Mouse (Mus musculus) liver, adult 2 months (tissue): ENCODE results near the gene Rho. TPM values are rescaled to one million over a fixed set of nuclear protein-coding genes. Genes with fewer than 3 reads are reported as not detected.

Experiments
- DNase-seq: peaks from one replicate; pipeline ENCODE4 v3.0.0-alpha.2; 2011; ENCODE audit warnings: low read depth, low spot score; ENCODE audit errors: extremely low read depth
- H3K27ac ChIP-seq: fragments of 200-500 bp; replicated peaks from 2 replicates; pipeline ENCODE4 v1.5.1; 2012; ENCODE audit warnings: low read depth, mild to moderate bottlenecking, control low read depth, inconsistent platforms, low read length; ENCODE audit not compliant: insufficient read depth
- H3K27me3 ChIP-seq: fragments of 200-500 bp; 2 replicates; pipeline ENCODE4 v1.6.1; 2012; ENCODE audit warnings: mild to moderate bottlenecking, moderate library complexity, low read length, inconsistent platforms; ENCODE audit not compliant: control insufficient read depth, insufficient read depth
- H3K36me3 ChIP-seq: fragments of 200-500 bp; 2 replicates; pipeline ENCODE4 v1.6.1; 2012; ENCODE audit warnings: low read length, inconsistent platforms; ENCODE audit not compliant: control insufficient read depth, insufficient read depth
- H3K4me1 ChIP-seq: fragments of 200-500 bp; 2 replicates; pipeline ENCODE4 v1.6.1; 2011; ENCODE audit warnings: low read length; ENCODE audit not compliant: control insufficient read depth, insufficient read depth
- H3K4me3 ChIP-seq: fragments of 200-500 bp; 2 replicates; pipeline ENCODE4 v1.5.1; 2011; ENCODE audit warnings: low read depth, mild to moderate bottlenecking, control low read depth, low read length, moderate library complexity; ENCODE audit not compliant: insufficient read depth
- H3K79me2 ChIP-seq: fragments of 200-500 bp; 2 replicates; pipeline ENCODE4 v1.6.1; 2012; ENCODE audit warnings: inconsistent platforms, mild to moderate bottlenecking, low read length, moderate library complexity; ENCODE audit not compliant: control insufficient read depth, insufficient read depth
- H3K9ac ChIP-seq: fragments of 200-500 bp; 2 replicates; pipeline ENCODE4 v1.6.1; 2012; ENCODE audit warnings: low read depth, mild to moderate bottlenecking, control low read depth, inconsistent platforms, low read length
- CTCF ChIP-seq: fragments of 200-500 bp; IDR thresholded peaks from 2 replicates; pipeline ENCODE4 v1.5.1; 2011; ENCODE audit warnings: low read depth, low read length, control low read depth
- POLR2A ChIP-seq: fragments of 200-500 bp; IDR thresholded peaks from 2 replicates; pipeline ENCODE4 v1.6.1; 2011; ENCODE audit warnings: low read length, control low read depth; ENCODE audit not compliant: insufficient read depth; ENCODE audit errors: extremely low read depth
- WGBS: fragments of 180-500 bp; shearing (Covaris S2); methylation state at CpG from one replicate; pipeline ENCODE4 v1.1.7; 2018; 5-methylcytosine and 5-hydroxymethylcytosine counted together
- polyA plus RNA-seq: library from polyadenylated mRNA; depleted of rRNA; stranded (reverse); fragments of >200 nt; gene quantifications from 2 replicates; pipeline ENCODE4 v1.2.3, GENCODE M21; 2012; rRNA removed
- total RNA-seq: library from RNA; depleted of rRNA; stranded (reverse); fragments of >200 nt; gene quantifications from 2 replicates; pipeline ENCODE4 v1.2.3, GENCODE M21; 2014; rRNA removed

Gene Rho
- total and polyA plus RNA-seq, 2 experiments = 0.04 TPM; not detected in 1

DNA sequence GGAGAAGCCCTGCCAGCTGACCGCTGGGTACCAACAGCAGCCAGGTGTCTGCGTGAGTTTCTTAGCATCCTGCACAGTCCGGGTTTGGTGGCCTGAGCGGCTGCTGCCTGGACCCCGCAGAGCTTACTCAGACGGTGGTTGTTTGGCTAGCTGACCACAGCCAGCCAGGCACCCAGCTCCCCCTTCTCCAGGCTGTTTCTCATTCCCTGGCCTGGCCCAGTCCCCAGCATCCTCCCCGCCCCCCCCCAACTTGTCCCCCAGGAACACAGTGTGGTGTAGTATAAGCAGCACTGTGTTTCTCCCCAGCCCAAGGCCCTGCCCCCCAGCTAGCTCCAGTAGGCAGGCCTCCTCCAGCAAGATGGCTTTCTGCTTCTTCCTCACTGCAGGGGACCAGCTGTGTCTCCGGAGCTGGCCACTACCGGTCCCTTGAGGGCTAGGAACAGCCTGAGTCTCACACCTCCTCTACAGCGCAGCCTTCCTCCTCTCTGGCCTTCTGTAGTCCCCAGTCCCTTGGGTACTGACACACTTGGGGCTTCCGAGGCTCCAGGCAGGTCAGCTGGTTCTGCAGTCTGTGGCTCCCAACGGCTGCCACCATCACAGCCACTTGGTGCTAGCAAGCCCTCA, 55.0 kb downstream of the Rho start:
- TF ChIP-seq CTCF = no peak
- TF ChIP-seq POLR2A = no peak
- no peaks in the 10 kb centered on the region for H3K36me3 ChIP-seq
- peak overlapping the region; percentile 22; the same call in 1 of the 2 replicates for H3K4me3 ChIP-seq
- H3K9ac ChIP-seq = 0 out of 2 replicates have a peak overlapping the region, but pooled peaks have one; percentile 2
- no peaks in the 10 kb centered on the region; the same call in 1 of the 2 replicates for H3K4me1 ChIP-seq
- peaks cover 7% of the 10 kb centered on the region; the same call in 1 of the 2 replicates for H3K79me2 ChIP-seq
- no peak for DNase-seq
- H3K27me3 ChIP-seq = no peaks in the 10 kb centered on the region
- 70% methylated on average over 12 of the region's 12 CpGs for WGBS
- no peak overlapping the region for H3K27ac ChIP-seq

DNA sequence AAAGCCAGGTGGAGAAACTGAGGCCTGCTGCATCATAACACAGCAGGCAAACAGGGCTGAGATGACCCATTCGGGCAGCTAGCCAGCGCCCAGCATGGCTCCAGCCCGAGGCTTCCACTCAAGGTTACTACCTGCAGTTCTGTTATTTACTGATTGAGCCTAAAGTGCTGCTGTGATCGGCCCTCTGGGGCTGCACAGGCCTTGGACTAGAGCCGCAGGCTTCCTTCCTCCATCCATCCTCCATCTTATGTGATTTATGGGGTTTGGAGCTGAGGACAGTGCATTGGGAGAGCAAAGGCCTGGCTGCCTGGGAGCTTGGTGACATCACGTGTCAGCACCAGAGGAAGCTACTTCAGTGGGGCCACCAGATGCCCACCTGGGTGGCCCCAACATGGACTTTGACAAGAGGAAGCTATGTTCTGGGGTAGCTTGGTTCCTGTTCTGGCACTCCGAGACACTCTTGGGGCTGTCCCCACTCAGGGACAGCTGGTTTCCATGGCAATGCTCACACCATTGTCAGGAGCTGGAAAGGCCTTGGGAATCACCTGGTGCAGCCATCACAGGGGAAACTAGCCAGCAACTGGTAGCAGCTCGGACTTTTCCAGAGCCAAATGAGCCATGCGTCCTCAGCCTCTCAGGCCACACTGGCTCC, 55.7 kb downstream of the Rho start:
- Histone ChIP-seq H3K36me3 (no peaks in the 10 kb centered on the region), H3K27ac (no peak overlapping the region), H3K27me3 (no peaks in the 10 kb centered on the region), H3K4me3 (peak overlapping the region; percentile 22; the same call in 1 of the 2 replicates), H3K79me2 (peaks cover 7% of the 10 kb centered on the region; the same call in 1 of the 2 replicates), H3K9ac (no peak overlapping the region), H3K4me1 (no peaks in the 10 kb centered on the region; the same call in 1 of the 2 replicates)
- TF ChIP-seq CTCF = no peak
- no peak for TF ChIP-seq POLR2A
- no peak for DNase-seq
- 68% methylated on average over 9 of the region's 9 CpGs for WGBS

- 64% methylated on average over 5 of the region's 5 CpGs for WGBS
- H3K27me3 ChIP-seq = peaks cover 5% of the 10 kb centered on the region; the same call in 1 of the 2 replicates
- TF ChIP-seq CTCF (no peak), POLR2A (no peak)
- no peak for DNase-seq
- H3K4me1 ChIP-seq = no peaks in the 10 kb centered on the region; the same call in 1 of the 2 replicates
- H3K4me3 ChIP-seq = peak overlapping the region; percentile 2; the same call in 1 of the 2 replicates
- peak overlapping the region; percentile 33; the same call in 1 of the 2 replicates for H3K9ac ChIP-seq
- no peaks in the 10 kb centered on the region for H3K36me3 ChIP-seq
- H3K79me2 ChIP-seq = peaks cover 10% of the 10 kb centered on the region; the same call in 1 of the 2 replicates
- H3K27ac ChIP-seq = no peak overlapping the region
Observed at GRCm38 (mm10) chr6:115989032-115989431, 57.5 kb downstream of the Rho start.

DNA sequence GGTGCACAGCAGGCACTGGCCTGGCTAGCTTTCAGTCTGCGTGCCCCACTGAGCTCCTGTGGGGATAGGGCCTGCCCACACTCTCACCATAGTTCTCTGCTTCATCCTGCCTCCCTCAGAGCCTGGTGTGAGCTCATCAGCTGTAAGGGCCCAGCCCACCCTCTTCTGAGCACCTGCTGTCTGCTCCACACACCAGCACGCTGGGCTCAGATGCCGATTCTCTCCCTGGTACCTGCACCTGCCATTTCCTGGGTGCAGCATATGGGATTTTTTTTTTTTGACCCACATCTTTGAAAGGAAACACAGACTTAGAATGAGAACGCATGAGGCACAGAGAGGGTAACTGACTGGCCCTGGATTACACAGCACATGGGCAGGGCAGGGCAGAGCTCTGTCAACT, 58.1 kb downstream of the Rho start:
- Histone ChIP-seq H3K27me3 (peaks cover 9% of the 10 kb centered on the region; the same call in 1 of the 2 replicates), H3K36me3 (no peaks in the 10 kb centered on the region), H3K4me1 (no peaks in the 10 kb centered on the region; the same call in 1 of the 2 replicates), H3K79me2 (peaks cover 10% of the 10 kb centered on the region; the same call in 1 of the 2 replicates), H3K9ac (peak overlapping the region; percentile 33; the same call in 1 of the 2 replicates), H3K27ac (no peak overlapping the region), H3K4me3 (peak overlapping the region; percentile 35; the same call in 1 of the 2 replicates)
- no peak for DNase-seq
- 77% methylated on average over 4 of the region's 4 CpGs for WGBS
- TF ChIP-seq CTCF = no peak
- TF ChIP-seq POLR2A = no peak

Other genes with a start within 250 kb of the Rho start
- gene Tmem40, start 169.3 kb upstream of the Rho start, total RNA-seq = not detected in 2 replicates
- 0.10 TPM in 1 of 2 replicates, not detected in the other for gene Tmem40, start 169.3 kb upstream of the Rho start, polyA plus RNA-seq
- gene Cand2, start 157.2 kb upstream of the Rho start, total RNA-seq = 0.18 and 0.40 TPM in 2 replicates
- gene Cand2, start 157.2 kb upstream of the Rho start, polyA plus RNA-seq = 0.25 and 0.57 TPM in 2 replicates
- 1,017 and 1,033 TPM in 2 replicates for gene Rpl32, start 123.0 kb upstream of the Rho start, total RNA-seq
- 177 and 193 TPM in 2 replicates for gene Rpl32, start 123.0 kb upstream of the Rho start, polyA plus RNA-seq
- gene Efcab12, start 93.3 kb upstream of the Rho start, total RNA-seq = 0.07 and 0.09 TPM in 2 replicates
- 0.05 and 0.11 TPM in 2 replicates for gene Efcab12, start 93.3 kb upstream of the Rho start, polyA plus RNA-seq
- gene Mbd4, start 78.4 kb upstream of the Rho start, total RNA-seq = 1.1 and 1.8 TPM in 2 replicates
- 0.21 and 0.31 TPM in 2 replicates for gene Mbd4, start 78.4 kb upstream of the Rho start, polyA plus RNA-seq
- gene Ift122, start 78.3 kb upstream of the Rho start, total RNA-seq = 3.0 and 3.6 TPM in 2 replicates
- gene Ift122, start 78.3 kb upstream of the Rho start, polyA plus RNA-seq = 2.0 TPM in 2 replicates
- gene H1foo, start 13.2 kb downstream of the Rho start, total RNA-seq = not detected in 2 replicates
- gene H1foo, start 13.2 kb downstream of the Rho start, polyA plus RNA-seq = not detected in 2 replicates
- 12.4 and 17.4 TPM in 2 replicates for gene Plxnd1, start 63.3 kb downstream of the Rho start, total RNA-seq
- gene Plxnd1, start 63.3 kb downstream of the Rho start, polyA plus RNA-seq = 12.1 and 18.4 TPM in 2 replicates